Mouse (Mus musculus) spleen, adult 12 weeks (tissue): ENCODE measurements around the gene Eml4.

Experiments used
- DNase-seq: peaks from one replicate; pipeline ENCODE4 v3.0.0; 2022; ENCODE audit warnings: low spot score

Gene Eml4

DNA sequence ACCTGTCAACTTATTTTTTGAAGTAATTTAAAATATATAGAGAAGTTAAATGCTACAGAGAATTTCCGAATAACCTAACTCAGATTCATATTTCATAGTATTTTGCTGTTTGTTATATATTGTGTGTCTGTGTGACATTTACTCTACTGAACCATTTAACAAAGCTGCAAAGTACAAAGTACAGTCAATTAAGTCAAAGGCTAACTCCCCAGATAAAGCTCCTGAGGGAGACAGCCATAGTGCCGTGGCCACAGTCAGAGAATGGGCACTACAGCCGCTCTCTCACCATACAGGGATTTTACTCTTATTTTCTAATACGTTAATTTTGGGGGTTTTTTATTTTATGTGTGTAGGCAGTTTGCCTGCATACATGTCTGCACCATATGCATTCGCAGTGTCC lies 32.0 kb downstream of the Eml4 start:
- no peak for DNase-seq

DNA sequence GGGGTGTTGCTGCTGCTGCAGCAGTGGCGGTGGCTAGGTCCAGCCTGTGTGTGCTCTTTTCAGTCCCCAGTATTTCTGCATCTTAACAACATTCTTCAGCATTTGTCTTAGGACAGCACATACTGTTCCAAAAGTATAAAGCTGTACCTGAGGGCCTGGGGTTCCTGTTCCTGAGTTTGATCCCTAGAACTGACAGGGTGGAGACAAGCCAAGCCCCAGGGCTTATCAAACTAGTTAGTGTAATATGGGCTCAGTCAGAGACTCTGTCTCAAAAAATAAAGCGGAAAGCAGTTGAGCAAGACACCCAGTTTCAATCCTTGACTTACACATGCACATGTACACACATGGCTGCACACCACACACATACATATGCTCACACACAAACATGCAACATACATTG lies 34.2 kb downstream of the Eml4 start:
- no peak for DNase-seq

DNA sequence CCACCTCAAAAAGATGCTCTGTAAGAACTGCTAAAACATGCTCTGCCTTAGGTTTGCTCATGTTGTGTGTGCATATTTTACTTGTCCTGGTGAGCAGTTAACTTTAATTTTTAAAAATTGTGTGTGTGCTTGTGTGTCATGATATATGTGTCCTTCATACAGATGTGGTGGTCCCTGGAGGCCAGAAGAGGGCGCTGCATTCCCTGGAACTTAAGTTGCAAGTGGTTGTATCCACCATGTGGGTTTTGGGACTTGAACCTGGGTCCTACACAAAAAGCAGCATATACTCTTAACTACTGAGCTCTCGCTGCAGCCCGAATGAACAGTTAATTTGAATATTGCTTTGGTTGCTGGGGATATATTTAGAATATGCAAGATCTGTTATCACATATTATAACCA lies 36.4 kb downstream of the Eml4 start:
- no peak for DNase-seq

DNA sequence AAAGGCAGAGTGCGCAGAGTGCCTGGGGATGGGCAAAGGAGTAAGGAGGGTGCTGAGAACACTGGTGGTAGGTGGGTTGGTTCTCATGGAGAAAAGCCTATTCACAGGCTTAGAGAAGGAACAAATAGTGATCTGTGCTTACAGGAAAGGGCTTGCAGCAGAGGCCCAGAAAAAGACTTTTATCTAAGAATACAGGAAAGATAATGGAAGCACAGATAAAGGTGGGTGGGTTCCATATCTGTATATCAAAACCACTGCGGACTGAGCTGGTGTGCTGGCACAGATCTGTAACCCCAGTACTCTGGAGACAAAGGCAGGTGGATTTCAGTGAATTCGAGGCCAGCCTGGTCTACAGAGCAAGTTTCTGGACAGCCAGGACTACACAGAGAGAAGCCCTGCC lies 43.3 kb downstream of the Eml4 start:
- DNase-seq, result no peak

DNA sequence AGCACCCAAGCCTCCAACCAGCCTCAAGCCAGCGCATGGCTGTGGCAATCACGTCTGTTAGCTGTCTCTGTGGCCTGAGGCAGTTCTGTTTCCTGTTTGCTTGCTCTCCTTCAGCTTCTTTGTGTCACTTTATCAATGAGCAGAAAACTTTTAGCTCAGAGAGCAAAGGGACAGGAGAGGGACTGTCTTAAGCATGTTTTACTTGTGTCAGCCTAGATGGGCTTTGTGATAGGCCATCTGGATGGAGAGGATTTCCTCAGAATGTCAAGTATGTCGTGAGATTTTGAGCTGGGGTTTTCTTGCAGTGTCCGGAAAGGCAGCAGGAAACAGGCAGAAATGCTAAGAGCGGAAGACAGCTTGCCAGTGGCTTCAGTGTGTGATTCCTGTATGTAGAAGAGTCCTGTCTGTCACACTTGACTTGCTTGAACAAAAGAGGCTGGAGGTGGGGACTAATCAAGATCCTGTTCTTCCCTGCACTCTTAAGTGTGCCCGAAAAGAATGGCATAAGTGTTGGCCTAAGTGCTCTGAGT lies 46.9 kb downstream of the Eml4 start:
- DNase-seq, result peak; percentile 9

DNA sequence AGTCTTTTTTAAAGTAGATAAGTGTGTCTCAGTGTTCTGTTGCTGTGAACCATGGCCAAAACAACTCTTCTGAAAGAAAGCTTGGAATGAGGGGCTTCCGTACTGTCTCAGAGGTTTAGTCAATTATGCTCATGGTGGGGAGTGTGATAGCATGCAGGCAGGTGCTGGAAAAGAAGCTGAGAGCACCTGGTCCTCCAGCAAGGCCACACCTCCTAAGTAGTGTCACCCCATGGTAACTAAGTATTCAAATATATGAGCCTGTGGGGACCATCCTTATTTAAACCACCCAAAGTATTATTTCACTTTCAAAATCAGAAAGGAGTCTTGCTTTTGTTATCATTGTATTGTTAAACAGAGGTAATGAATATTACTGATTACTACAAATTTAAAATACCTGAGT lies 48.0 kb downstream of the Eml4 start:
- no peak for DNase-seq

DNA sequence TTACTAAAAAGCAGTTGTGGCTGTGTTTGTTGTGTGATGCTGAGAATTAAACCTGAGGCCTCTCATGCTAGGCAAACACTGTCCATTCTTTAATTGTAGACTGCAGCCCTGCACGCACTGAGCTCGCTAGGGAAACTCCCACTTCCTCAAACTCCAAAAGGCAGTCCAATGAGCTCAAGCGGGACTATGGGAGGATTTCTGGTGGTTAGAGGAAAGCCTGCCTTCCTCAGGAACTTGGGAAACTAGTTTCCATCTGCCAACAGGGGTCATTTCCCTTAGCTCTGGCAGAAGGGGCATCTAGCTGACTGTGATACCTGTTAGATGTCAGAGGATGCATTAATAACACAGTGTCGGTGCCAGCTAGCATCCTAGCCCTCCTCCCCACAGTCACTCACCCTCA lies 79.9 kb downstream of the Eml4 start:
- DNase-seq, result no peak

DNA sequence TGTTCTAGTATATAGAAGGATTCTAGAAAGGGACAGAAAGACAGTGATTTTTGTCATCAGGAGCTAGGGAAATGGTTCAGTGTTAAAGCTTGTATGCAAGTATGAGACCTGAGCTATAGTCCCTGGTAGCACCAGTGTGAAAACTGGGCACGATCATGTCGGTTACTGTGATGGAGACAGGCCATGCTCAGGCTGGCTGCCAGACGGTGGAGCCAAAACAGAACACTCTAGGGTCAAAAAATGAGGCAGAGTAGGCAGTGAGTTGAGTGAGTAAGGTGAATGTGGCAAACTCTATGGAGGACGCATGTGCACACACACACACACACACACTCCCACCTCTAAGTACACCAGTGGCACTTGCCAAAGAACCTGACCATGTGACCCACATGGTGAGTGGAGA lies 92.7 kb downstream of the Eml4 start:
- DNase-seq, result no peak

DNA sequence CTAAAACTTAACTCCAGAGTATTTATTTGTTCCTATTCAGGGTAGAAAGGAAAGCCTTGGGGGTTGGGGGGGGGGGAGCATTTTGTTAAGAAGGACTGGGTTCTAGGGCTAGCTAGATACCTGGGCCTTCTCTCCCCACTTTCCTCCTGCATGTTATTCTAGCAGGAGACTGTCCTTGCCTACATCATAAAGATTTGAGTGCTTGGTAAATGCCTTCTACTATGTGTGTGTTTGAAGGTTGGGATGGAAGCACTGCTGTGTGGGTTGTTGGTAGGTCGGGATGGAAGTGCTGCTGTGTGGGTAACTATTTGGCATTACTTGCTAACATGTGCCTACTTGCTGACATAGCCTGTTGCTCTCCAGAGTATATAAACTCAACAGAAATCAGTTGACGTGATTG lies 98.9 kb downstream of the Eml4 start:
- no peak for DNase-seq

DNA sequence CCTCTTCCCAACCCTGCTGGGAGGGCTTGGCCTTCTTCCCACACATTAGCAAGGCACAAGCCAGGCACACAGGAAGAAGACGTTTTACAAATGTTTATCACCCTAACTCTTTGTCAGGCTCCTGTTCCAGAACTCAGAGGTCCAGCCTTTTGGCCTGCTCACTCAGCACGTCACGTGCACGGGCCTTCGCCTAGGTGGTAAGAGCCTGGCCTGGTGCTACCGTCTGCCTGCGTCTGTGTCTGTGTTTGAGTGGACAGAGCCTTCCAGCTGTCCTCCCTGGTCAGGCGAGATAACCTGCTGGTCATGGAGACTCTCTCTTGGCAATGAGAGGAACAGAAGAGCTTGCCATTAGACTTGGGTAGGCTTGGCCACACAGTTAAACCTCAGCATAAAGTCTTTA lies 100.6 kb downstream of the Eml4 start:
- no peak for DNase-seq

DNA sequence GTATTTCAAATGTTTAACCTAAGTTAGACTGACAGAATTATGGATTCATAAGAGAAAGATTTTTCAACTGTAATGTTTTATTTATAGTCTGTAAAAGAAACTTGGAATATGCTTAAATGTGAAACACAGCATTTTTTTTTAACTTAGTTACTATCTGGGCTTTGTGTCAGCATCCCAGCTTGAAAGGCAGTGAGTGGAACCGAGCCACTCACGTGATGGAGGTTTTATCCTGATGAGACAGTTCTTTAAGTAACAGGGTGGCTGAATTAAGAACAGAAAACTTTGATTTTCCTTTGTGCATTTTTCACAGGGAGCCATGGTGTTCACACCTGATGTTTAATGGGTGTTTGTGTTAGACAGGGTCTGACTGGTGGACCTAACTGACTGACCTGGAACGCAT lies 101.1 kb downstream of the Eml4 start:
- DNase-seq, result no peak

DNA sequence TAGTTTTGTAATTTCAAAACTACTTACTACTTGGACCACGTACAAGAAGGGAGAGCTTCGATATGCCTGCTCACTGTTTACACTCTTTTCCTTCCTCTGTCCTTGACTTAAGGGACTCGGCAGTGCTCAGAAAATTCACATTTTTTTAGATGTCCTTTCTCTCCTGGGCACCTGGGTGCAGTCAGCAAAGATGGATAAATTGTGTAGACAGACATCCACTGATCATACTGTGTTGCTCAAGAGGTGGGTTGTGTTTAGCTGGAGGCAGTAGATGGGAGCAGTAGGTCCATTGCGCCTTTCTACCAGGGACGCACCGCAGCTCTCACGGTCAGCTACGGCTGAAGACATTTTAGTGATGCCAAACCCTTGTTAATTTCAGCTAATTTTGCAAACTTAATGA lies 101.7 kb downstream of the Eml4 start:
- DNase-seq, result no peak

DNA sequence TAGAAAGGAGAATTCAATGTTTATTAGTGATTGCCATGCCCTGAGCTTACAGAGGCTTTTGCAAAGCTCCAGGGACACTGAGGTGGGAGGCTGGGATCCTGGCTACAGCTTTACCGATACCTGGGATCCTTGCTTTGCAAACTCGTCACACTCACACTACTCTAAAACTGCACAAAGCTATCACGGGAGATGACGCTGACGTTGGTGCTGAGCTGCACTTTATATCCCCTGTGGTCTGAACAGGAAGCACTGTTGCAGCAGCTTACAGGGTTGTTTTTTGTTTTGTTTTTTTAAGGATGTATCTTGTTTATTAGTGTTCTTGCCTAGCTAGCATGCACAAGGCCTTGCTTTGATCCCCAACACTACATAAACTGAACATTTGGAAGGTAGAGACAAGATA lies 102.9 kb downstream of the Eml4 start:
- no peak for DNase-seq

DNA sequence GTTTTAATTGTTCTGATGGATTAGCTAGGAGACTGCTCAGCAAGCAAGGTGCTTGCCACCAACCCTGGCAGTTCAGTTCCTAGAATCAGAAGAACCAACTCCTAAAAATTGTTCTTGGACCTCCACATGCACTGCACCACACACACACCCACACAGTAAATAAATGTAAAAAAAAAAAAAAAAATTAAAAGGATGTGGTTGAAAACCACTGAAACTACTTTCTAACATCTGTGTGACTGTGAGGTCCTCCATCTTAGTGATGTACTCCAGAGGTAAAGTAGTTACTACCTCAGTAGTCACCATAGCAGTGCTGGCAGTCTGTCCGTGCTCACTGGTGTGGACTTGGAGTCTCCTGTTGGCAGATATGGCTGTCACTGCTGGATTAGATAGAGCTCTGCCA lies 106.5 kb downstream of the Eml4 start:
- no peak for DNase-seq

DNA sequence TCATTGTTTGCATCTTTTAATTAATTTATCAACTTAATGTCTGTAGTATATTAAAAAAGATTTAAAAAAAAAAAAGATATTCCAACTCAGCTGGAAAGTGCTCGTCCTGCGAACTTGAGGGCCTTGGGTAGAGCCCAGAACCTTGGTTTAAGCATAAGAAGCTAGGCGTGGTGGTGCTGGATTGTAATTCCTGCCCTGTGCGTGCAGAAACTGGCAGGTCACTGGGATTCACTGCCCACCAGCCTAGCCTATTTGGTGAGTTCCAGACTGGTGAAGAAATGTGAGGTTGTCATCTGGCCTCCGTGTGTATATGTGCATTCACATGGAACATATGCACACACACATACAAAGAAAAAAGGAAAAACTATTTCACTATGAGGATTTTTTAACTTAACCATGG lies 115.2 kb downstream of the Eml4 start:
- no peak for DNase-seq

DNA sequence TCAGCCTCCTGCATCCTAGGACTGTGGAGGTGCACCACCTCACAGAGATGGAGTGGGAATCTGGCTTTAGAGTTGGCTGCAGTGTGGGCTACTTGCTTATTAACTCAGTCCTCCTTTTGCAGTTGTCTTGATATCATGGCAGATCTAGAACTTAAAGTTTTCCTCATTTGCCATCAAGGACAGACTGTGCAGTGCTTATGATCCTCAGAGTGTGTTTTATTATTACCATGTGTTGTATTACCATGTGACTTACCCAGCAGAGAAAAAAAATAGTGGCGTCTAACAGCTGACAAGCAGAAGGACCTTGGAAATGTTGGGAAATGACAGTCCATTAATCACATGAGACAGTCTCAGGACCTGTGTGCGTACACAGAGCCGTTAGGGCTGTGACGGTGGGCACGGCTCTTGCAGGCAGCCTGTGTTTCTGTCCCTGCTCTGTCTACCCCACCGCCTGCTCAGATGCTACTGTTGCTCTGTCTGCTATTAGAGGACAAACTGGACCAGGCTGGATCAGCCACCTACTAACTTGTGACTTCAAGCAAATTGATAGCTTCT lies 116.0 kb downstream of the Eml4 start:
- no peak for DNase-seq

DNA sequence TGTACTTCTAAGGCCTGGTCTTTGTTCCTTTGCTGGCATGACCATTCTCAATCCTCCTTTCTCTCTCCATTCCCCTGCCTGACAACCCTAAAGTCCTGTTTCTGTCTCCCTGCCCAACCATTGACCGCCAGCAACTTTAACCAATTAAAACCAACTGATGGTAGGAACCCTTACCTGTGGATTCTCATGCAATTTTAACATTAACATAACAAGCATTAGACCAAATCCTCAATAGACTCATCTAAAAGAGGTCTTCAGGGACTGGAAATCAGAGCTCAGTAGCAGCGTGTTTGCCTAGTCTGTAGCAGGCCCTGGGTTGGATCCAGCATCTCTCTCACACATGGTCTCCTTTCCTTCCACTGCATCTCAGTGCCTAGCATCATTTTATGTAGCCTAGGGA lies 118.9 kb downstream of the Eml4 start:
- DNase-seq, result no peak

DNA sequence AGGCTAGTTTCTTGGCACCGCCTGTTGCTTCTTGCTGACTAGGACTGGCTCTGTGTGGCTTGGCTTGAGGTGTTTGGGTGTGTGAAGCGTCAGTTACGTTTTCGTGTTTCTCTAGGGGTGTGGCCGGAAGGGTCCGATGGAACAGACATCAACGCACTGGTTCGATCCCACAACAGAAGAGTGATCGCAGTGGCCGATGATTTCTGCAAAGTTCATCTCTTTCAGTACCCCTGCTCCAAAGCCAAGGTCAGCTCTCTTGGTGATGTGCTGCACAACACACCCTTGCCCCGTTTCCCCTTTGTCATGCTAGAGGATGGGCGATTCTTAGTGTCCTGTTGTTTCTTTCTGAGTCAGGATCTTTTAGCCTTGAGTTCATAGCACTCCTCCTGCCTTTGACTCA lies 126.4 kb downstream of the Eml4 start:
- no peak for DNase-seq

DNA sequence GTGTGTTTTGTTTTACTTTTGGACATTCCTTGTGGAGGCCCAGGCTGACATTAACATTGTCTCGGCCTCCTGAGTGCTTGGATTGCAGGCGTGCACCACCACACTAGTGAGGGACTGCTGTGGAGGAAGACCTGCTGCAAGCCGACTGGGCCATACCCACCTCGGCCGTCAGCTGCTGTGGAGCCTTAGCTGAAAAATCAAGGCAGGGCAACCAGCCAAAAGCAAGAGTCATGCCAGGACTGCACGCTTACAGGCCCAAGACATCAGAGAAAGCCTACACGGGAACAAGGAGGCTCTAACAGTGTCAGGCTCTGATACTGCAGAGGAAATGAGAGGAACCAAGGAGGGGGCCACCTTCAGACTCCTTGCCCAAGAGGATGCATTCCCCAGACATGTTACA lies 130.8 kb downstream of the Eml4 start:
- DNase-seq, result no peak

DNA sequence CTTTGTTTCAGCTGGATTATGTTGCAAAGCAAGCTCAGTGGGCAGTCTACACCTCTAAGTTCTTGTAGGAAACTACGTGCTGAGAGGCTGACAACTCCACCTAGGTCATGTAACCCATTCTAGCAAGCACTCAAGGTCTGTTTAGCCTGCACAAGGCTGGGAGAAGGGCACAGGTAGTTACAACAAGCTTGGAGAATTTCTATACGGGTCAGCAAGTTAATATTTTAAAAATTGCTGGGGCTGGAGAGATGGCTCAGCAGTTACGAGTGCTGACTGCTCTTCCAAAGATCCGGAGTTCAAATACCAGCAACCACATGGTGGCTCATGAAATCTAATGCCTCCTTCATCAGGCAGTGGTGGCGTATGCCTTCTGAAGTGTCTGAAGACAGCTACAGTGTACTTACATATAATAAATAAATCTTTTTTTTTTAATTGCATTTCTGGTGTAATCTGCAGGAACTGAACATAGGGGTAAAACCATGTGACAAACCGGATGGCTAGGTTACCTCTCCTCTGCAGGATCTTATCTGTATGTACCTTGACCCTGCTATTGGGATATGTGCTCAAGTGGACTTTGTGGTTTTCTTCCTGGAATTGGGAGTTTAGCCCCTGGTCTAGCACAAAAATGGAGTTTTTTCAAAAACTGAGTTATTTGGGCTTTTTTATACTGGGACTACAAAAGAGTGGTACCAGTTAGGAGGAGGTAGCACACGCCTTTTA lies 132.2 kb downstream of the Eml4 start:
- DNase-seq, result no peak

DNA sequence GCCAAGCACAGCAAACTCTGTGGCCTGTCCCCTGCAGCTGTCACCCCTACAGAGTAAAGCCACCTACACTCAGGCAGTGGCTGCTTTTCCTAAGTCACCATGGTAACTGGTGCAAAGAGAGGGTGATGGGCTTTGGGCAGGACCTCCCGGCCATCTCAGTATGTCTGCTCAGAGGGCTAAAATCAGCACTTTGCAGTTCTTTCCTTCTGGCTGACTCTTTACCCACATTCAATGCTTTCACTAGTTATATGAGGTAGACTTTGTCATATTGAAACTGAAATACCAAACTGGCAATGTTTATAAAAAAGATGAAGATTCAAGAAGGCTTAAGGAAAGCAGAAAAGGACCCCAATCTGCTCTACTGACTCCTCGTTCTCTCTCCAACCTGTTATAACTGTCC lies 133.1 kb downstream of the Eml4 start:
- DNase-seq, result no peak

DNA sequence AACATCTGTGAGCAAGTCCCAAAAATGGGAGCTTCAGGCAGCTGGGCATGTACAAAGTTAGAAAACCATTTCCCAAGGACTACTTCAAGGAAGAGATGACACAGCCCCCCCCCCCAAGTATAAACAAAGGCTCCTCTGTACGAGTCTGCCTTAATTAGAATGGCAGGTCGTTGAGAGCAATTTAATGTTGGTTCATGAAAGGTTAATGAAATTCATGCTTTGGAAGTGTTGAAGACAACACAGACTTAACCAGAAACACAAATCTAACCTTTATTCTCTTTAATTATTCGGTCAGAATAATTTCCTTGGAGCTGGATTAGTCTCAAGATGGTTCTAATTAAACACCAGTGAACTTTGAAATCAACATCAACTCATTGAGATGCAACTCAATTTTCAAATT lies 137.0 kb downstream of the Eml4 start:
- no peak for DNase-seq

DNA sequence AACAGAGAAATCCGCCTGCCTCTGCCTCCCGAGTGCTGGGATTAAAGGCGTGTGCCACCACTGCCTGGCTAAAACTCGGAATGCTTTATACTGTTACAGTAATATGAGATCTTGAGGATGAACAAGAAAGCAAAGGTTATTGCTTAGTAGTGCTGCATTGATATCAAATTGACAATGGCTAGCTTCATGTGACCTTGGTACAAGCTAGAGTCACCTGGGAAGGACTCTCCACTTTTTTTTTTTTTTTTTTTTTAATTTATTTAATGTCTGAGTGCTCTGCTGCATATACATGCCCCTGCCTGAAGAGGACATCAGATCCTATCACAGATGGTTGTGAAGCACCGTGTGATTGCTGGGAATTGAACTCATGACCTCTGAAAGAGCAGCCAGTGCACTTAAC lies 148.2 kb downstream of the Eml4 start:
- DNase-seq, result no peak

DNA sequence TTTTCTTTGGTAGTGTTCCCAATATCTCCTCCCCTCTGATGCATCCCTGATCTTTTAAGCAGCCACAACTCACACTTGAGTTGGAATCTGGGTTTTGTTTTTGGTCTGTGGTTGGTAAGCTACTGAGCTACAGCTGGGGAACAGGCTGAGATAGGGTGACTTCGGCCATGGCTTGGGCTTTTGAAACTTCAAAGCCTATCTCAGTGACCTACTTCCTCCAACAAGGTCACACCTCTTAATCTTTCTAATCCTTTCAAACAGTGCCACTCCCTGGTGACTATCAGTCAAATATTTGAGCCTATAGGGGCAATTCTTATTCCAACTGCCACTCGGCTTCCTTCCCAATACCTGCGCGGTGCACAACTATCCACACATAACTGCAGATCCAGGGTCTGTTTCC lies 149.0 kb downstream of the Eml4 start:
- no peak for DNase-seq
